Mouse (Mus musculus) MEL (cell line): Measurements from ENCODE around the gene Atad1. TPM values are rescaled to one million over a fixed set of nuclear protein-coding genes. Genes with fewer than 3 reads are reported as not detected.
A peak's percentile ranks its signal among the peaks of the same experiment; 100 is the strongest.

Experiments used
- DNase-seq: peaks from one replicate; pipeline ENCODE4 v3.0.0; 2011; ENCODE audit warnings: low read depth, low spot score
- H3K27ac ChIP-seq: 2 replicates; pipeline ENCODE4 v1.5.1; 2012; ENCODE audit warnings: low read depth, mild to moderate bottlenecking, control low read depth, low read length, moderate library complexity; ENCODE audit not compliant: control insufficient read depth
- H3K27me3 ChIP-seq, 2 experiments: fragments of 150-350 bp in 1 of 2; sonication (generic) in 1 of 2; 2 replicates each; pipeline ENCODE4 v1.6.1; 2012; ENCODE audit warnings: low read length in 2 of 2, mild to moderate bottlenecking in 2 of 2, improper control_type of control experiment in 1 of 2, moderate library complexity in 1 of 2; ENCODE audit not compliant: insufficient read depth in 2 of 2, control insufficient read depth in 1 of 2
- H3K36me3 ChIP-seq, 2 experiments: 2 replicates each; pipeline ENCODE4 v1.6.1; 2012 to 2014; ENCODE audit warnings: low read length in 2 of 2, improper control_type of control experiment in 1 of 2, inconsistent platforms in 1 of 2, mild to moderate bottlenecking in 1 of 2; ENCODE audit not compliant: insufficient read depth in 2 of 2, control insufficient read depth in 1 of 2
- H3K4me1 ChIP-seq, 2 experiments: fragments of 150-350 bp in 1 of 2; sonication (generic) in 1 of 2; 2 replicates each; pipeline ENCODE4 v1.6.1; 2012; ENCODE audit warnings: low read length in 2 of 2, improper control_type of control experiment in 1 of 2, mild to moderate bottlenecking in 1 of 2; ENCODE audit not compliant: insufficient read depth in 2 of 2, control insufficient read depth in 1 of 2
- H3K4me3 ChIP-seq, 2 experiments: fragments of 150-350 bp in 1 of 2; sonication (generic) in 1 of 2; 2 replicates each; pipeline ENCODE4 v1.5.1; 2012; ENCODE audit warnings: low read depth in 2 of 2, low read length in 2 of 2, mild to moderate bottlenecking in 2 of 2, moderate library complexity in 2 of 2, control low read depth in 1 of 2, improper control_type of control experiment in 1 of 2; ENCODE audit not compliant: control insufficient read depth in 1 of 2, insufficient read depth in 1 of 2
- H3K79me2 ChIP-seq: 2 replicates; pipeline ENCODE4 v1.6.1; 2012; ENCODE audit warnings: mild to moderate bottlenecking, low read length, moderate library complexity; ENCODE audit not compliant: control insufficient read depth, poor library complexity, insufficient read depth
- H3K9ac ChIP-seq: 2 replicates; pipeline ENCODE4 v1.6.1; 2012; ENCODE audit warnings: low read depth, mild to moderate bottlenecking, control low read depth, low read length, moderate library complexity; ENCODE audit not compliant: control insufficient read depth, poor library complexity, severe bottlenecking
- H3K9me3 ChIP-seq: fragments of 150-350 bp; sonication (generic); replicated peaks from 2 replicates; pipeline ENCODE4 v1.6.1; 2012; ENCODE audit warnings: mild to moderate bottlenecking, low read length, improper control_type of control experiment, moderate library complexity; ENCODE audit not compliant: insufficient read depth
- BHLHE40 ChIP-seq: IDR thresholded peaks from 2 replicates; pipeline ENCODE4 v1.6.1; 2012; ENCODE audit warnings: low read depth, mild to moderate bottlenecking, inconsistent platforms, low read length, improper control_type of control experiment, borderline replicate concordance
- CHD1 ChIP-seq: IDR thresholded peaks from 2 replicates; pipeline ENCODE4 v1.6.1; 2012; ENCODE audit warnings: low read depth, mild to moderate bottlenecking, inconsistent platforms, low read length, improper control_type of control experiment
- CTCF ChIP-seq, 3 experiments: IDR thresholded peaks in 2 of 3; conservative IDR thresholded peaks in 1 of 3; 2 replicates each; pipeline ENCODE4 v1.5.1; 2011 to 2012; ENCODE audit warnings: low read length in 3 of 3, low read depth in 2 of 3, mild to moderate bottlenecking in 2 of 3, improper control_type of control experiment in 1 of 3, inconsistent platforms in 1 of 3, mixed read lengths in 1 of 3, moderate library complexity in 1 of 3; ENCODE audit not compliant: control insufficient read depth in 1 of 3, insufficient read depth in 1 of 3, poor library complexity in 1 of 3, severe bottlenecking in 1 of 3
- E2F4 ChIP-seq: IDR thresholded peaks from 2 replicates; pipeline ENCODE4 v1.6.1; 2011; ENCODE audit warnings: low read depth, low read length, improper control_type of control experiment, borderline replicate concordance
- EP300 ChIP-seq, 2 experiments: IDR thresholded peaks; 2 replicates each; pipeline ENCODE4 v1.6.1; 2011; ENCODE audit warnings: improper control_type of control experiment in 2 of 2, low read length in 2 of 2, low read depth in 1 of 2, mild to moderate bottlenecking in 1 of 2
- ETS1 ChIP-seq: IDR thresholded peaks from 2 replicates; pipeline ENCODE4 v1.6.1; 2012; ENCODE audit warnings: low read depth, mild to moderate bottlenecking, inconsistent platforms, low read length, improper control_type of control experiment, moderate library complexity
- GABPA ChIP-seq: IDR thresholded peaks from 2 replicates; pipeline ENCODE4 v1.6.1; 2012; ENCODE audit warnings: low read depth, mild to moderate bottlenecking, inconsistent platforms, low read length, improper control_type of control experiment, moderate library complexity
- GATA1 ChIP-seq: IDR thresholded peaks from 2 replicates; pipeline ENCODE4 v1.6.1; 2011; ENCODE audit warnings: low read depth, low read length, improper control_type of control experiment
- HCFC1 ChIP-seq: IDR thresholded peaks from 2 replicates; pipeline ENCODE4 v1.6.1; 2012; ENCODE audit warnings: low read depth, mild to moderate bottlenecking, inconsistent platforms, low read length, improper control_type of control experiment, moderate library complexity
- JUND ChIP-seq: IDR thresholded peaks from 2 replicates; pipeline ENCODE4 v1.6.1; 2011; ENCODE audit warnings: low read depth, mild to moderate bottlenecking, improper control_type of control experiment, low read length
- MAX ChIP-seq: IDR thresholded peaks from 2 replicates; pipeline ENCODE4 v1.6.1; 2011; ENCODE audit warnings: low read length, improper control_type of control experiment
- MXI1 ChIP-seq: IDR thresholded peaks from 2 replicates; pipeline ENCODE4 v1.6.1; 2011; ENCODE audit warnings: mild to moderate bottlenecking, low read depth, low read length, improper control_type of control experiment
- MYC ChIP-seq: IDR thresholded peaks from 2 replicates; pipeline ENCODE4 v1.6.1; 2011; ENCODE audit warnings: low read depth, mild to moderate bottlenecking, low read length, improper control_type of control experiment, moderate library complexity
- POLR2A ChIP-seq, 2 experiments: IDR thresholded peaks; 2 replicates each; pipeline ENCODE4 v1.6.1; 2011 to 2012; ENCODE audit warnings: low read length in 2 of 2, mild to moderate bottlenecking in 2 of 2, control low read depth in 1 of 2, improper control_type of control experiment in 1 of 2, low read depth in 1 of 2, moderate library complexity in 1 of 2; ENCODE audit not compliant: control insufficient read depth in 1 of 2, insufficient read depth in 1 of 2, poor library complexity in 1 of 2
- SIN3A ChIP-seq: IDR thresholded peaks from 2 replicates; pipeline ENCODE4 v1.6.1; 2012; ENCODE audit warnings: low read length, improper control_type of control experiment, inconsistent platforms
- SMC3 ChIP-seq: IDR thresholded peaks from 2 replicates; pipeline ENCODE4 v1.6.1; 2011; ENCODE audit warnings: low read depth, low read length, improper control_type of control experiment
- TCF12 ChIP-seq: IDR thresholded peaks from 2 replicates; pipeline ENCODE4 v1.6.1; 2014; ENCODE audit warnings: low read depth, mild to moderate bottlenecking, inconsistent platforms, low read length, improper control_type of control experiment, moderate library complexity
- USF2 ChIP-seq, 2 experiments: IDR thresholded peaks; 2 replicates each; pipeline ENCODE4 v1.6.1; 2011 to 2012; ENCODE audit warnings: improper control_type of control experiment in 2 of 2, low read length in 2 of 2, borderline replicate concordance in 1 of 2, inconsistent platforms in 1 of 2, low read depth in 1 of 2, mild to moderate bottlenecking in 1 of 2; ENCODE audit not compliant: insufficient read depth in 1 of 2
- ZNF384 ChIP-seq: IDR thresholded peaks from 2 replicates; pipeline ENCODE4 v1.6.1; 2012; ENCODE audit warnings: low read depth, mild to moderate bottlenecking, inconsistent platforms, low read length, improper control_type of control experiment
- polyA plus RNA-seq, 2 experiments: library from polyadenylated mRNA; stranded (reverse) in 1 of 2; unstranded in 1 of 2; fragments of >175 nt in 1 of 2; fragments of >200 nt in 1 of 2; gene quantifications; 2 replicates each; pipeline versions ENCODE4 v1.2.1 to v1.2.4; 2012; ENCODE audit warnings: low replicate concordance in 2 of 2, low read depth in 1 of 2; ENCODE audit not compliant: insufficient read length in 2 of 2, insufficient read depth in 1 of 2, missing spikeins in 1 of 2
- total RNA-seq: library from RNA; depleted of rRNA; stranded (reverse); fragments of 300-350 nt; gene quantifications from 2 replicates; pipeline ENCODE4 v1.2.3, GENCODE M21; 2012

The Atad1 gene
- total and polyA plus RNA-seq, 3 experiments: 35.8 to 48.4 TPM; not detected in 1

DNA sequence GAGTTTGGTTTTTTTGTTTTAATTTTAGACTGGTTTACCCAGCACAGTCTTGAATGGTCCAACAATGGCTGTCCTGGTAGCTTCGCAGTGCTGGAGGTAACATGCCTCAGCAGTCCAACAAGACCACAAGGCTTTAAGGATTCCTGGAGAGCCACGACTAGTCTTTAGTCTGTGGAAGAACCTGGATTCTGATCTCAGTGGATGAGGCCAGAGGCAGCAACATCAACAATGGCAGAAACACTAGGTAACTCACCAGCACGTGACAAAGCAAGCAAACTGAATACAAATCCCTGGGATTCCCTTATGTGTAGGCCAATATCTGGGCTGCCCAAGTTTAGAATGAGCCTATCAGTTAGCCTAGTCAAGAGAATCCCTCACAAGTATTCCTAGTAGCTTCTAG is 26.1 kb downstream of the Atad1 start:
- Histone ChIP-seq H3K4me1 (peaks cover 0 to 16% of the 10 kb centered on the region in 2 experiments; a peak in 3 of 4 replicates), H3K4me3 (no peak overlapping the region), H3K9me3 (no peaks in the 10 kb centered on the region), H3K79me2 (peaks cover 30% of the 10 kb centered on the region), H3K9ac (no peak overlapping the region), H3K27me3 (no peaks in the 10 kb centered on the region), H3K36me3 (peaks cover 0 to 20% of the 10 kb centered on the region in 2 experiments; a peak in 2 of 4 replicates), H3K27ac (no peak overlapping the region)
- TF ChIP-seq POLR2A (IDR thresholded peaks at IDR 0.05; ENCODE audit: control insufficient read depth in 1 of 2, insufficient read depth in 1 of 2, low read depth in 1 of 2, low read length in 2 of 2, poor library complexity in 1 of 2): no peak
- TF ChIP-seq GATA1: no peak
- TF ChIP-seq USF2 (IDR thresholded peaks at IDR 0.05; ENCODE audit: borderline replicate concordance in 1 of 2, insufficient read depth in 1 of 2, low read depth in 1 of 2, low read length in 2 of 2): no peak
- TF ChIP-seq ZNF384: no peak
- TF ChIP-seq GABPA: no peak
- no peak for TF ChIP-seq HCFC1
- no peak for TF ChIP-seq MYC
- TF ChIP-seq EP300 (IDR thresholded peaks at IDR 0.05; ENCODE audit: low read depth in 1 of 2, low read length in 2 of 2): no peak
- TF ChIP-seq CHD1: no peak
- no peak for DNase-seq

- Histone ChIP-seq H3K36me3 (peaks cover 0 to 20% of the 10 kb centered on the region in 2 experiments; a peak in 2 of 4 replicates), H3K4me3 (peak overlapping the region; percentile 81 to 87), H3K27ac (peak overlapping the region; percentile 66), H3K79me2 (peaks cover 32% of the 10 kb centered on the region), H3K9ac (peak overlapping the region; percentile 73), H3K9me3 (no peaks in the 10 kb centered on the region), H3K4me1 (peaks cover 0 to 16% of the 10 kb centered on the region in 2 experiments; a peak in 3 of 4 replicates), H3K27me3 (no peaks in the 10 kb centered on the region)
- TF ChIP-seq ETS1 (no peak), POLR2A (IDR thresholded peaks at IDR 0.05; ENCODE audit: control insufficient read depth in 1 of 2, insufficient read depth in 1 of 2, low read depth in 1 of 2, low read length in 2 of 2, poor library complexity in 1 of 2) (peak in 1 of 2 experiments; percentile 20; a peak in 1 of 4 replicates), CTCF (IDR thresholded peaks at IDR 0.05 in 2 of 3, conservative IDR thresholded peaks at IDR 0.05 in 1 of 3; ENCODE audit: control insufficient read depth in 1 of 3, insufficient read depth in 1 of 3, low read depth in 2 of 3, low read length in 3 of 3, poor library complexity in 1 of 3, severe bottlenecking in 1 of 3) (peak in 2 of 3 experiments; percentile 15 to 29; a peak in 2 of 6 replicates), SIN3A (peak; percentile 71), MXI1 (peak; percentile 65), MAX (peak; percentile 3; the same call in 1 of the 2 replicates), JUND (no peak), MYC (0 out of 2 replicates have a peak, but pooled peaks have one; percentile 80), SMC3 (peak; percentile 38), E2F4 (peak; percentile 2; the same call in 1 of the 2 replicates), GATA1 (no peak), ZNF384 (no peak), BHLHE40 (no peak), TCF12 (no peak)
- peak; percentile 90 for DNase-seq
Observed at GRCm38 (mm10) chr19:32712588-32713042, 27.0 kb downstream of the Atad1 start.
